Mouse (Mus musculus) stomach, embryonic 16.5 days (tissue): ENCODE data around the gene Cd8b1. TPM values are rescaled to one million over a fixed set of nuclear protein-coding genes. Genes with fewer than 3 reads are reported as not detected.

Experiments
- ATAC-seq: fragments of 200-750 bp; cut with Nextera tagmentation; 2 replicates; pipeline ENCODE4 v1.8.0; 2017; ENCODE audit warnings: moderate number of reproducible peaks, moderate TSS enrichment; ENCODE audit not compliant: insufficient read depth, low FRiP score
- H3K27ac ChIP-seq: fragments of 300-500 bp; sonication (generic); 2 replicates; pipeline ENCODE4 v1.5.1; 2014; ENCODE audit warnings: low read length
- H3K27me3 ChIP-seq: fragments of 300-500 bp; sonication (generic); 2 replicates; pipeline ENCODE4 v1.6.1; 2014; ENCODE audit warnings: low read length, control low read depth, mixed read lengths; ENCODE audit not compliant: control insufficient read depth, insufficient read depth
- H3K36me3 ChIP-seq: fragments of 300-500 bp; sonication (generic); 2 replicates; pipeline ENCODE4 v1.6.1; 2014; ENCODE audit warnings: low read length; ENCODE audit not compliant: control insufficient read depth, insufficient read depth
- H3K4me1 ChIP-seq: fragments of 300-500 bp; sonication (generic); 2 replicates; pipeline ENCODE4 v1.6.1; 2014; ENCODE audit warnings: low read length, control low read depth, mixed read lengths; ENCODE audit not compliant: control insufficient read depth, insufficient read depth
- H3K4me2 ChIP-seq: fragments of 300-500 bp; sonication (generic); 2 replicates; pipeline ENCODE4 v1.6.1; 2014; ENCODE audit warnings: low read depth, low read length, mixed read lengths
- H3K4me3 ChIP-seq: fragments of 300-500 bp; sonication (generic); replicated peaks from 2 replicates; pipeline ENCODE4 v1.5.1; 2014; ENCODE audit warnings: mild to moderate bottlenecking, low read length
- H3K9ac ChIP-seq: fragments of 300-500 bp; sonication (generic); 2 replicates; pipeline ENCODE4 v1.6.1; 2014; ENCODE audit warnings: low read length
- H3K9me3 ChIP-seq: fragments of 300-500 bp; sonication (generic); replicated peaks from 2 replicates; pipeline ENCODE4 v1.6.1; 2016; ENCODE audit warnings: low read length, control low read depth; ENCODE audit not compliant: control insufficient read depth
- WGBS: fragments of 180-500 bp; shearing (Covaris S2); extraction: QIAGEN DNeasy Blood & Tissue Kit; methylation state at CpG from one replicate; pipeline ENCODE4 v1.1.7; 2014; 5-methylcytosine and 5-hydroxymethylcytosine counted together
- polyA plus RNA-seq: library from polyadenylated mRNA; unstranded; fragments of >200 nt; fragmentation: Nextera tagmentation; extraction: Ambion mirVana; gene quantifications from 2 replicates; pipeline ENCODE4 v1.2.1, GENCODE M21; 2015

Cd8b1 gene
- polyA plus RNA-seq, 1 experiment from 2014 or later: not detected

GRCm38 (mm10) chr6:71360221-71360620, 37.6 kb downstream of the Cd8b1 start:
- Histone ChIP-seq H3K9ac (no peak overlapping the region), H3K27ac (no peak overlapping the region), H3K36me3 (no peaks in the 10 kb centered on the region), H3K4me2 (no peak overlapping the region), H3K9me3 (no peaks in the 10 kb centered on the region), H3K4me1 (no peaks in the 10 kb centered on the region), H3K4me3 (no peak overlapping the region), H3K27me3 (no peaks in the 10 kb centered on the region)
- ATAC-seq: no peak
- 75% methylated on average over 4 of the region's 4 CpGs for WGBS

GRCm38 (mm10) chr6:71360751-71361150, 38.2 kb downstream of the Cd8b1 start:
- 55% methylated on average over 5 of the region's 5 CpGs for WGBS
- Histone ChIP-seq H3K4me1 (no peaks in the 10 kb centered on the region), H3K4me3 (no peak overlapping the region), H3K27me3 (no peaks in the 10 kb centered on the region), H3K36me3 (no peaks in the 10 kb centered on the region), H3K4me2 (no peak overlapping the region), H3K9ac (no peak overlapping the region), H3K9me3 (no peaks in the 10 kb centered on the region), H3K27ac (no peak overlapping the region)
- no peak for ATAC-seq

- H3K4me3 ChIP-seq: no peak overlapping the region
- H3K36me3 ChIP-seq: no peaks in the 10 kb centered on the region
- H3K9ac ChIP-seq: no peak overlapping the region
- H3K4me1 ChIP-seq: no peaks in the 10 kb centered on the region
- H3K27me3 ChIP-seq: no peaks in the 10 kb centered on the region
- no peak for ATAC-seq
- WGBS: 74% methylated on average over 10 of the region's 10 CpGs
- no peak overlapping the region for H3K27ac ChIP-seq
- H3K4me2 ChIP-seq: no peak overlapping the region
- no peaks in the 10 kb centered on the region for H3K9me3 ChIP-seq
Observed at GRCm38 (mm10) chr6:71361156-71361670, 38.6 kb downstream of the Cd8b1 start.

GRCm38 (mm10) chr6:71363995-71364394, 41.4 kb downstream of the Cd8b1 start:
- 77% methylated on average over 2 of the region's 2 CpGs for WGBS

GRCm38 (mm10) chr6:71369416-71369815, 46.8 kb downstream of the Cd8b1 start:
- Histone ChIP-seq H3K27me3 (no peaks in the 10 kb centered on the region), H3K9ac (no peak overlapping the region), H3K4me2 (no peak overlapping the region), H3K4me1 (no peaks in the 10 kb centered on the region), H3K27ac (no peak overlapping the region), H3K4me3 (no peak overlapping the region), H3K9me3 (no peaks in the 10 kb centered on the region), H3K36me3 (no peaks in the 10 kb centered on the region)
- 90% methylated on average over 6 of the region's 6 CpGs for WGBS
- no peak for ATAC-seq

More at GRCm38 (mm10) chr6:71363995-71364394, 41.4 kb downstream of the Cd8b1 start:
- no peak for ATAC-seq
- Histone ChIP-seq H3K27me3 (no peaks in the 10 kb centered on the region), H3K27ac (no peak overlapping the region), H3K9me3 (no peaks in the 10 kb centered on the region), H3K36me3 (no peaks in the 10 kb centered on the region), H3K4me3 (no peak overlapping the region), H3K4me2 (no peak overlapping the region), H3K9ac (no peak overlapping the region), H3K4me1 (no peaks in the 10 kb centered on the region)

GRCm38 (mm10) chr6:71371085-71371605, 48.6 kb downstream of the Cd8b1 start:
- H3K4me1 ChIP-seq: no peaks in the 10 kb centered on the region
- H3K4me3 ChIP-seq: no peak overlapping the region
- no peaks in the 10 kb centered on the region for H3K36me3 ChIP-seq
- WGBS: 77% methylated on average over 5 of the region's 5 CpGs
- H3K27ac ChIP-seq: no peak overlapping the region
- no peak for ATAC-seq
- no peak overlapping the region for H3K4me2 ChIP-seq
- H3K27me3 ChIP-seq: no peaks in the 10 kb centered on the region
- H3K9ac ChIP-seq: no peak overlapping the region
- H3K9me3 ChIP-seq: no peaks in the 10 kb centered on the region

- H3K9ac ChIP-seq: no peak overlapping the region
- H3K36me3 ChIP-seq: no peaks in the 10 kb centered on the region
- H3K4me3 ChIP-seq: no peak overlapping the region
- H3K4me2 ChIP-seq: no peak overlapping the region
- no peaks in the 10 kb centered on the region for H3K4me1 ChIP-seq
- H3K27ac ChIP-seq: no peak overlapping the region
- no peaks in the 10 kb centered on the region for H3K9me3 ChIP-seq
- no peaks in the 10 kb centered on the region for H3K27me3 ChIP-seq
- no peak for ATAC-seq
- WGBS: 87% methylated on average over 5 of the region's 5 CpGs
Observed at GRCm38 (mm10) chr6:71372041-71372720, 49.6 kb downstream of the Cd8b1 start.

- 67% methylated on average over 14 of the region's 14 CpGs for WGBS
- no peak within 1 kb of the TSS for H3K27ac ChIP-seq
- no peak within 1 kb of the TSS for H3K4me2 ChIP-seq
- H3K36me3 ChIP-seq: no peaks in the 10 kb centered on the region
- H3K4me1 ChIP-seq: no peaks in the 10 kb centered on the region
- H3K4me3 ChIP-seq: no peak within 1 kb of the TSS
- H3K9me3 ChIP-seq: no peaks in the 10 kb centered on the region
- ATAC-seq: no peak
- H3K27me3 ChIP-seq: no peaks in the 10 kb centered on the region
- no peak within 1 kb of the TSS for H3K9ac ChIP-seq
Observed at GRCm38 (mm10) chr6:71373249-71373775, 50.7 kb downstream of the Cd8b1 start, which contains the start of gene Cd8a. TSS of gene Cd8a (plus strand) at chr6:71373427.

GRCm38 (mm10) chr6:71374311-71374829, 51.8 kb downstream of the Cd8b1 start:
- no peaks in the 10 kb centered on the region for H3K36me3 ChIP-seq
- H3K9ac ChIP-seq: no peak overlapping the region
- WGBS: 86% methylated on average over 19 of the region's 19 CpGs
- H3K27ac ChIP-seq: no peak overlapping the region
- ATAC-seq: no peak
- H3K9me3 ChIP-seq: no peaks in the 10 kb centered on the region
- H3K4me3 ChIP-seq: no peak overlapping the region
- no peak overlapping the region for H3K4me2 ChIP-seq
- no peaks in the 10 kb centered on the region for H3K27me3 ChIP-seq
- no peaks in the 10 kb centered on the region for H3K4me1 ChIP-seq
